Mouse (Mus musculus): Measurements from ENCODE around the gene Ano6.

DNA sequence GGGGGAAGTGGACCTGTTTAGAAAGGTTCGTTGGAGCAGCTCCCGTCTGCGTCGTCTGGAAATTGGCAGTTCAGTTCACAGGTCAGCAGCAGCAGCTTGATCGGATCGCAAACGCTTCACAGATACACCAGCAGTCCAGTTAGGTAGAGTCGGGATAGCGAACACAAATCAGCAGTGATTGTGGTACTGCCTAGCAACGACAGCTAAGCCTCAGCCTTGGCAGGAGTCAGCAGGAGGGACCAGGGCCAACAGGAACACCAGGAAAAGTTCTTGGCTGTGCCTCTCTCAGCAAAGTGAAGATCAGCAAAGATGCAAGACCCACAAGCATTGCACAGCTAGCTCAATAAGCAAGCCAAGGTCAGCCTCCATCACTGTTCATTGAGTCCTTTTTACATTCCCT, 116.7 kb downstream of the Ano6 start:
- TF ChIP-seq POLR2A (IDR thresholded peaks at IDR 0.05; ENCODE audit: borderline replicate concordance, insufficient read depth, low read length) (no peak), CTCF (IDR thresholded peaks at IDR 0.05; ENCODE audit: borderline replicate concordance, insufficient read depth, low read depth, low read length) (no peak)

Data from cerebellum, adult 2 months (tissue).